Mouse (Mus musculus): ENCODE measurements around the gene Sfxn2.

DNA sequence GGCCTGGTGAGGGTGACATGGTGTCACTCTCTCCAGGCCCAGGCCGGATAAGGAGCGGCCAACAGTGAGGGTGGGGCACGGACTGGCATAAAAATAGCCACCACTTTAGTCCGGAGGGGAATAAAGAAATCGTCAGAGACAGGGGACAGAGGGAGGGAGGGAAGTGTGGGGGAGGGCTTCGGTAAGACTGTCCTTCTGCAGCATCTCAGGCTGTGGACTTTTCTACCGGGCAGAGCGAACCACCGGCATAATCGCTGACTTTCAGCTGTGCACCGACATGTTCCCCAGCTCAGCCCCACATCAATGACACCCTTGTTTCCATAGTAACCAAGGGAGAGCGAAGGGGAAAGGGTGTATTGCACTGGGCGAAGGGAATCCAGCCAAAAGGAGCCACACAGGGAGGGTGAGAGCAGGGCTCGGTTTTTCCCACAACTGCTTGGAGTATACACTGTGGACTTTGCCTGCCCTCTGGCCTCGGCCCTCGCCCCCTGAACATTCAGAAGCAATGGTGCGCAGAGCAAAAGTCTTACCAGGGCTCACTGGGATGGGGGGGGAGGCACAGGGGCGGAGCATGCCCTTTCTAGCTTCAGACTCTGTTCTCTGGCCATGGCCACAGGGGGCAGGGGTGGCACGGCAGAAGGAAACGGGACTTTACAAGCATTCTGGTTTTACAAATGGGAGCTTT, 44.5 kb upstream of the Sfxn2 start:
- peak; percentile 62 for TF ChIP-seq CTCF (IDR thresholded peaks at IDR 0.05)
- peak; percentile 65 for TF ChIP-seq POLR2A (IDR thresholded peaks at IDR 0.05; ENCODE audit: insufficient read depth, low read depth, low read length)
- TF ChIP-seq EP300 (IDR thresholded peaks at IDR 0.05; ENCODE audit: insufficient read depth, low read depth, low read length), result peak; percentile 67
